ENCODE assay signal across 10 mouse cellular contexts in genomic region chr1:137226479-137227097, GRCm38 (mm10).
DNase-seq lines count a peak whose midpoint lies in the region; ATAC-seq and TF ChIP-seq lines count a peak whose summit lies in the region.
"Had no signal": no experiment of that assay in that cellular context is flagged by ENCODE, and none has a peak within 500 bp of the region (broad histone marks: within the 10 kb centered on the region; RNA-seq: fewer than 3 reads in every experiment).

No protein-coding gene starts in this region.

- no peak overlapping the region for H3K4me3 ChIP-seq in cerebellum, adult 2 months (replicated peaks; ENCODE audit: insufficient read depth, low read depth, low read length)
- H3K4me3 ChIP-seq in layer of hippocampus, adult 2 months: no peak overlapping the region
- H3K4me3 ChIP-seq: megakaryocyte, embryonic 14.5 days had no signal

- 80% methylated on average over 6 of the region's 6 CpGs for WGBS in cerebellum, adult 2 months

- no peak for TF ChIP-seq POLR2A in cerebellum, adult 2 months (IDR thresholded peaks at IDR 0.05; ENCODE audit: borderline replicate concordance, insufficient read depth, low read length)

- DNase-seq in cerebellum, adult 2 months: no peak
- no peak for DNase-seq in cerebellum, adult 9-10 months
- DNase-seq in layer of hippocampus, adult 2 months (ENCODE audit: low spot score in 2 of 2): no peak
- DNase-seq in layer of hippocampus, adult 11-12 months (ENCODE audit: low spot score): no peak
- DNase-seq in 416B (ENCODE audit: low read depth): peak; percentile 17
- no peak for DNase-seq in frontal cortex, postnatal 10 days (ENCODE audit: low spot score in 2 of 2)
- no peak for DNase-seq in gastrocnemius, postnatal 14 days

- 0 out of 2 replicates have a peak, but pooled peaks have one; percentile 25 for ATAC-seq in erythroid progenitor cell, adult 5-6 weeks (replicated peaks; ENCODE audit: low FRiP score, poor library complexity, severe bottlenecking)
- ATAC-seq: inflammation-experienced regulatory T-cells, adult 6 months had no signal

- H3K27ac ChIP-seq in cerebellum, adult 2 months (ENCODE audit: insufficient read depth, low read length): no peak overlapping the region
- H3K27ac ChIP-seq in layer of hippocampus, adult 2 months: no peak overlapping the region

- intact Hi-C loops in gastrocnemius, postnatal 14 days (cut with DNase I; ENCODE audit: low total_unique reads): loop anchor here (10.0 kb wide), 2 partner anchors 502 to 672 kb away; no protein-coding TSS in a partner anchor

- no peaks in the 10 kb centered on the region; the same call in 1 of the 2 replicates for H3K27me3 ChIP-seq in cerebellum, adult 2 months (ENCODE audit: control insufficient read depth, insufficient read depth, low read length)

- peak; percentile 11; the same call in 1 of the 2 replicates for TF ChIP-seq CTCF in cerebellum, adult 2 months (IDR thresholded peaks at IDR 0.05; ENCODE audit: borderline replicate concordance, insufficient read depth, low read depth, low read length)
- TF ChIP-seq CTCF in layer of hippocampus, adult 2 months (conservative IDR thresholded peaks at IDR 0.05): peak; percentile 61

- H3K4me1 ChIP-seq in cerebellum, adult 2 months (ENCODE audit: control insufficient read depth, insufficient read depth, low read length): no peaks in the 10 kb centered on the region
